Mouse (Mus musculus): ENCODE data around the gene Gm21750.
A peak's percentile ranks its signal among the peaks of the same experiment; 100 is the strongest.

DNA sequence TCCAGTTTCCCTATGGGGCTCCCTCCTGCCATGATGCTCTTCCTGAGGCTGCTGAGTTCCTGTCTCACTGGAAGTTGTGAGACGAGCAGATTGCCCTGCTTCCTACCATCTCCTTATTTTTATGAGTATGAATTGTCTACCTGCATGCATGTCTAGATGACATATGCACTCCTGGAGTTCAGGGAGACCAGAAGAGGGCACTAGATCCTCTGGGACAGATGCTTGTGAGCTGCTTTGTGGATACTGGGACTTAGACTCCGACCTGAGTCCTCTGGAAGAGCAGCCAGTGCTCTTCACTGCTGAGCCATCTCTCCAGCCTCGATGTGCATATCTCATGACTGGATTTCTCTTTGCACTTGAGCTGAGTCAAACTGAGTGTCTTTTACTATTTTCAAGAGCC is 35.6 kb upstream of the Gm21750 start:
- TF ChIP-seq CTCF (IDR thresholded peaks at IDR 0.05; ENCODE audit: low read depth) (peak; percentile 40), EP300 (IDR thresholded peaks at IDR 0.05; ENCODE audit: low read depth) (no peak)
